19 mouse cellular contexts compared by ENCODE assay signal in the genomic region with DNA sequence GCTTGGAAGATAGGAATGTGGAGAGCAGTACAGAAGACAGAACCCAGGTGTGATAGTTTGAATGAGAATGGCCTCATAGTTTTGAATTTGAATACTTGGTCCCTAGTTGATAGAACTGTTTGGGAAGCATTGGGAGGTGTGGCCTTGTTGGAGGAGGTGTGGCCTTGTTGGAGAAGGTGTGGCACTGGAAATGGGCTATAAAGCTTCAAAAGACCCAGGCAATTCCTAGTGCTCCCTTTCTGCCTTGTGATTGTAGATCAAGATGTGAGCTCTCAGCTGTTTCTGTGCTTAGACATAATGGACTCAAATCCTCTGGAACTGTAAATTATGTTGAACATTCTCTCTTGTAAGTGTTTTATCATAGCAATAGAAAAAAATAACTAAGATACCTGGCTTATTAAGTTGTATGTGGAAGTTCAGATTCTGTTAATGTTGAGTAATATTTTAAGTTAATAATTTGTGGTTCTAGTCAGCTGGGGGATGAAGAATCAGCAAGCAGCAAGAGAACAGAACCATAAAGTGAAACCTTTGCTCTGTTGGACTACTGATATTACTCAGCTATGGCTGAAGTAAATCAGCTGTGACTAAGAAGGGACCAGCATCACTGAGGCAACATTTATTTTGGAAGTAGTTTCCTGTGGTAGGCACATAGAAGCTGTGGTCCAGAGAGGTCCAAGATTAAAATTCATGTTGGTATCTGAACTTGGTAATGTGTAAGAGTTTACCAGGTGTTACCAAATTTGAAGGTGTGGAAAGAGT.
"Had no signal": no experiment of that assay in that cellular context is flagged by ENCODE, and none has a peak within 500 bp of the region (broad histone marks: within the 10 kb centered on the region; RNA-seq: fewer than 3 reads in every experiment).

No protein-coding gene starts in this region.

- ATAC-seq: liver, embryonic 12.5 days; midbrain, embryonic 13.5 days; midbrain, embryonic 16.5 days had no signal

- H3K27me3 ChIP-seq: liver, embryonic 12.5 days; liver, embryonic 15.5 days; lung, embryonic 15.5 days; megakaryocyte, embryonic 14.5 days; midbrain, embryonic 13.5 days; neural tube, embryonic 13.5 days had no signal

- H3K36me3 ChIP-seq: liver, embryonic 12.5 days; liver, embryonic 15.5 days; lung, embryonic 15.5 days; midbrain, embryonic 10.5 days; midbrain, embryonic 13.5 days; neural tube, embryonic 13.5 days had no signal

- H3K27ac ChIP-seq: layer of hippocampus, adult 2 months; left cerebral cortex, adult 2 months; liver, embryonic 12.5 days; liver, embryonic 15.5 days; lung, embryonic 15.5 days; midbrain, embryonic 10.5 days; midbrain, embryonic 13.5 days; neural tube, embryonic 13.5 days; stomach, postnatal 0 days had no signal

- H3K4me3 ChIP-seq: layer of hippocampus, adult 2 months; left cerebral cortex, adult 2 months; liver, embryonic 12.5 days; liver, embryonic 15.5 days; lung, embryonic 15.5 days; megakaryocyte, embryonic 14.5 days; midbrain, embryonic 10.5 days; midbrain, embryonic 13.5 days; myocyte; neural tube, embryonic 13.5 days had no signal

- DNase-seq: layer of hippocampus, adult 9-11 months; lung, adult 18-20 months; lung, postnatal 10 days; lung, postnatal 36 days; right cerebral cortex, postnatal 14 days; right cerebral cortex, postnatal 4 days; thymus, postnatal 36 days had no signal

- H3K4me1 ChIP-seq: liver, embryonic 15.5 days; lung, embryonic 15.5 days; neural tube, embryonic 13.5 days had no signal

- H3K9ac ChIP-seq: liver, embryonic 12.5 days; liver, embryonic 15.5 days; lung, embryonic 15.5 days; midbrain, embryonic 13.5 days; neural tube, embryonic 13.5 days had no signal

- H3K9me3 ChIP-seq: liver, embryonic 12.5 days; liver, embryonic 15.5 days; lung, embryonic 15.5 days; midbrain, embryonic 10.5 days; neural tube, embryonic 13.5 days had no signal

- H3K4me2 ChIP-seq: liver, embryonic 12.5 days; liver, embryonic 15.5 days; lung, embryonic 15.5 days; midbrain, embryonic 13.5 days; neural tube, embryonic 13.5 days had no signal
